Mouse (Mus musculus): ENCODE results near the gene Ggps1. TPM values are rescaled to one million over a fixed set of nuclear protein-coding genes. Genes with fewer than 3 reads are reported as not detected.

The Ggps1 gene
- polyA plus RNA-seq, 1 experiment, result 8.6 TPM

GRCm38 (mm10) chr13:14065701-14066100 is 2.4 kb upstream of the Ggps1 start:
- Histone ChIP-seq H3K27me3 (ENCODE audit: control insufficient read depth, insufficient read depth, insufficient read length) (no peaks in the 10 kb centered on the region), H3K4me3 (peak overlapping the region; percentile 88), H3K36me3 (ENCODE audit: control insufficient read depth, insufficient read depth) (peaks cover 14% of the 10 kb centered on the region), H3K4me2 (ENCODE audit: low read depth) (no peak overlapping the region), H3K79me2 (ENCODE audit: control insufficient read depth, insufficient read depth) (peaks cover 85% of the 10 kb centered on the region), H3ac (ENCODE audit: control insufficient read depth, insufficient read length) (no peak overlapping the region)
- TF ChIP-seq TCF3 (IDR thresholded peaks at IDR 0.05; ENCODE audit: insufficient read length, low read depth), result no peak
- TF ChIP-seq REST (IDR thresholded peaks at IDR 0.05; ENCODE audit: insufficient read depth, insufficient read length), result no peak
- no peak for TF ChIP-seq E2F4 (IDR thresholded peaks at IDR 0.05; ENCODE audit: insufficient read depth)
- no peak for TF ChIP-seq TCF12 (IDR thresholded peaks at IDR 0.05; ENCODE audit: insufficient read depth, poor library complexity, severe bottlenecking)
- TF ChIP-seq MAX (IDR thresholded peaks at IDR 0.05; ENCODE audit: low read depth), result no peak
- TF ChIP-seq MYOD1 (IDR thresholded peaks at IDR 0.05; ENCODE audit: control insufficient read depth in 1 of 3, insufficient read length in 2 of 3, low read depth in 2 of 3), result no peak
- TF ChIP-seq USF1 (IDR thresholded peaks at IDR 0.05; ENCODE audit: low read depth), result no peak
- no peak for TF ChIP-seq SRF (IDR thresholded peaks at IDR 0.05; ENCODE audit: control insufficient read depth, insufficient read length, low read depth)
- TF ChIP-seq POLR2A (IDR thresholded peaks at IDR 0.05; ENCODE audit: insufficient read length, low read depth), result no peak
- no peak for TF ChIP-seq CEBPB (IDR thresholded peaks at IDR 0.05; ENCODE audit: insufficient read depth, poor library complexity, severe bottlenecking)
- TF ChIP-seq POLR2AphosphoS2 (IDR thresholded peaks at IDR 0.05; ENCODE audit: insufficient read length, low read depth), result no peak
- TF ChIP-seq MYOG (IDR thresholded peaks at IDR 0.05; ENCODE audit: control insufficient read depth in 1 of 3, insufficient read depth in 1 of 3, insufficient read length in 2 of 3, low read depth in 2 of 3), result no peak

GRCm38 (mm10) chr13:14065028-14065380 is 1.7 kb upstream of the Ggps1 start:
- H3K4me2 ChIP-seq (ENCODE audit: low read depth), result peak overlapping the region; percentile 87
- TF ChIP-seq E2F4 (IDR thresholded peaks at IDR 0.05; ENCODE audit: insufficient read depth), result no peak
- TF ChIP-seq POLR2AphosphoS2 (IDR thresholded peaks at IDR 0.05; ENCODE audit: insufficient read length, low read depth), result no peak
- no peak for TF ChIP-seq TCF12 (IDR thresholded peaks at IDR 0.05; ENCODE audit: insufficient read depth, poor library complexity, severe bottlenecking)
- no peak for TF ChIP-seq SRF (IDR thresholded peaks at IDR 0.05; ENCODE audit: control insufficient read depth, insufficient read length, low read depth)
- no peak for TF ChIP-seq TCF3 (IDR thresholded peaks at IDR 0.05; ENCODE audit: insufficient read length, low read depth)
- TF ChIP-seq REST (IDR thresholded peaks at IDR 0.05; ENCODE audit: insufficient read depth, insufficient read length), result no peak
- no peak for TF ChIP-seq MYOG (IDR thresholded peaks at IDR 0.05; ENCODE audit: control insufficient read depth in 1 of 3, insufficient read depth in 1 of 3, insufficient read length in 2 of 3, low read depth in 2 of 3)
- TF ChIP-seq USF1 (IDR thresholded peaks at IDR 0.05; ENCODE audit: low read depth), result no peak
- no peak for TF ChIP-seq CEBPB (IDR thresholded peaks at IDR 0.05; ENCODE audit: insufficient read depth, poor library complexity, severe bottlenecking)
- no peak for TF ChIP-seq POLR2A (IDR thresholded peaks at IDR 0.05; ENCODE audit: insufficient read length, low read depth)
- TF ChIP-seq MAX (IDR thresholded peaks at IDR 0.05; ENCODE audit: low read depth), result no peak
- no peak for TF ChIP-seq MYOD1 (IDR thresholded peaks at IDR 0.05; ENCODE audit: control insufficient read depth in 1 of 3, insufficient read length in 2 of 3, low read depth in 2 of 3)
- peak overlapping the region; percentile 88 for H3K4me3 ChIP-seq
- no peaks in the 10 kb centered on the region for H3K27me3 ChIP-seq (ENCODE audit: control insufficient read depth, insufficient read depth, insufficient read length)
- peaks cover 14% of the 10 kb centered on the region for H3K36me3 ChIP-seq (ENCODE audit: control insufficient read depth, insufficient read depth)
- peak overlapping the region; percentile 80 for H3ac ChIP-seq (ENCODE audit: control insufficient read depth, insufficient read length)
- H3K79me2 ChIP-seq (ENCODE audit: control insufficient read depth, insufficient read depth), result peaks cover 86% of the 10 kb centered on the region

- TF ChIP-seq MYOG (IDR thresholded peaks at IDR 0.05; ENCODE audit: control insufficient read depth in 1 of 3, insufficient read depth in 1 of 3, insufficient read length in 2 of 3, low read depth in 2 of 3), result no peak
- no peak for TF ChIP-seq TCF12 (IDR thresholded peaks at IDR 0.05; ENCODE audit: insufficient read depth, poor library complexity, severe bottlenecking)
- TF ChIP-seq MYOD1 (IDR thresholded peaks at IDR 0.05; ENCODE audit: control insufficient read depth in 1 of 3, insufficient read length in 2 of 3, low read depth in 2 of 3), result peak in 1 of 3 experiments; percentile 34
- peak overlapping the region; percentile 87 for H3K4me2 ChIP-seq (ENCODE audit: low read depth)
- peak overlapping the region; percentile 80 for H3ac ChIP-seq (ENCODE audit: control insufficient read depth, insufficient read length)
- H3K79me2 ChIP-seq (ENCODE audit: control insufficient read depth, insufficient read depth), result peaks cover 86% of the 10 kb centered on the region
- H3K36me3 ChIP-seq (ENCODE audit: control insufficient read depth, insufficient read depth), result peaks cover 14% of the 10 kb centered on the region
- H3K4me3 ChIP-seq, result peak overlapping the region; percentile 88
- H3K27me3 ChIP-seq (ENCODE audit: control insufficient read depth, insufficient read depth, insufficient read length), result no peaks in the 10 kb centered on the region
Measured at GRCm38 (mm10) chr13:14064341-14065027, 1.2 kb upstream of the Ggps1 start.

- peak overlapping the region; percentile 80 for H3ac ChIP-seq (ENCODE audit: control insufficient read depth, insufficient read length)
- no peaks in the 10 kb centered on the region for H3K27me3 ChIP-seq (ENCODE audit: control insufficient read depth, insufficient read depth, insufficient read length)
- H3K4me2 ChIP-seq (ENCODE audit: low read depth), result no peak overlapping the region
- TF ChIP-seq TCF3 (IDR thresholded peaks at IDR 0.05; ENCODE audit: insufficient read length, low read depth) (no peak), POLR2AphosphoS2 (IDR thresholded peaks at IDR 0.05; ENCODE audit: insufficient read length, low read depth) (peak; percentile 3)
- H3K36me3 ChIP-seq (ENCODE audit: control insufficient read depth, insufficient read depth), result peaks cover 14% of the 10 kb centered on the region
- peaks cover 85% of the 10 kb centered on the region for H3K79me2 ChIP-seq (ENCODE audit: control insufficient read depth, insufficient read depth)
- peak overlapping the region; percentile 88 for H3K4me3 ChIP-seq
Measured at GRCm38 (mm10) chr13:14063942-14064271, 619 bp upstream of the Ggps1 start.

GRCm38 (mm10) chr13:14062209-14063012 is 877 bp downstream of the Ggps1 start:
- Histone ChIP-seq H3ac (ENCODE audit: control insufficient read depth, insufficient read length) (peak overlapping the region; percentile 80), H3K4me2 (ENCODE audit: low read depth) (peak overlapping the region; percentile 85), H3K36me3 (ENCODE audit: control insufficient read depth, insufficient read depth) (peaks cover 8% of the 10 kb centered on the region), H3K27me3 (ENCODE audit: control insufficient read depth, insufficient read depth, insufficient read length) (no peaks in the 10 kb centered on the region), H3K79me2 (ENCODE audit: control insufficient read depth, insufficient read depth) (peaks cover 79% of the 10 kb centered on the region), H3K4me3 (peak overlapping the region; percentile 88)
- no peak for TF ChIP-seq TCF3 (IDR thresholded peaks at IDR 0.05; ENCODE audit: insufficient read length, low read depth)
- TF ChIP-seq TCF12 (IDR thresholded peaks at IDR 0.05; ENCODE audit: insufficient read depth, poor library complexity, severe bottlenecking), result no peak
- TF ChIP-seq POLR2A (IDR thresholded peaks at IDR 0.05; ENCODE audit: insufficient read length, low read depth), result no peak
- no peak for TF ChIP-seq USF1 (IDR thresholded peaks at IDR 0.05; ENCODE audit: low read depth)
- no peak for TF ChIP-seq POLR2AphosphoS2 (IDR thresholded peaks at IDR 0.05; ENCODE audit: insufficient read length, low read depth)
- TF ChIP-seq REST (IDR thresholded peaks at IDR 0.05; ENCODE audit: insufficient read depth, insufficient read length), result no peak
- no peak for TF ChIP-seq E2F4 (IDR thresholded peaks at IDR 0.05; ENCODE audit: insufficient read depth)
- TF ChIP-seq MAX (IDR thresholded peaks at IDR 0.05; ENCODE audit: low read depth), result no peak
- no peak for TF ChIP-seq MYOD1 (IDR thresholded peaks at IDR 0.05; ENCODE audit: control insufficient read depth in 1 of 3, insufficient read length in 2 of 3, low read depth in 2 of 3)
- no peak for TF ChIP-seq SRF (IDR thresholded peaks at IDR 0.05; ENCODE audit: control insufficient read depth, insufficient read length, low read depth)
- no peak for TF ChIP-seq MYOG (IDR thresholded peaks at IDR 0.05; ENCODE audit: control insufficient read depth in 1 of 3, insufficient read depth in 1 of 3, insufficient read length in 2 of 3, low read depth in 2 of 3)
- no peak for TF ChIP-seq CEBPB (IDR thresholded peaks at IDR 0.05; ENCODE audit: insufficient read depth, poor library complexity, severe bottlenecking)
